Mouse (Mus musculus): ENCODE data around the gene Gm12216. TPM values are rescaled to one million over a fixed set of nuclear protein-coding genes. Genes with fewer than 3 reads are reported as not detected.
A peak's percentile ranks its signal among the peaks of the same experiment; 100 is the strongest.

The Gm12216 gene
- polyA plus RNA-seq, 1 experiment from 2014 or later: 2.0 TPM

DNA sequence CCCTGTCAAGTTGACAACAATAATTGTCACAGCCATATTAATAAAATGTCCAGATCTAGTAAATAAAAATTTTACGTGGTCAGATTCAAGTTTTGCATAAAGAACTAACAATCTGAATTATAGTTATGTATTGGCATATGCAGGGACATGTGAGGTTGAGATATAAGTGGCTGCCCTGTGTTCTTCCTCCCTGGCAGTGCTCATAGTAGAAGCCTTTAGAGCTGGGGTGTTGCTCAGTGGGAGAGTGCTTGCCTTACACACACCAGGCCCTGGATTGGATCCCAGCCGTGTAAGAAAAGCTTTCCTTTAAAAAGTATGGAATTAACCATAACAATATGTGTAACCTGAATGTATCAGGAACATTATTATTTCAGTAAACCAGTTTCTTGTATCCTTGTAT, 34.4 kb upstream of the Gm12216 start:
- H3K36me3 ChIP-seq (ENCODE audit: control insufficient read depth, insufficient read depth, low read length): no peaks in the 10 kb centered on the region
- no peak for ATAC-seq (ENCODE audit: insufficient read depth, low FRiP score)
- 48% methylated on average over 2 of the region's 2 CpGs for WGBS
- peak overlapping the region; percentile 66; the same call in 1 of the 2 replicates for H3K27ac ChIP-seq (ENCODE audit: low read length)
- no peak overlapping the region for H3K4me3 ChIP-seq (replicated peaks; ENCODE audit: low read length)
- H3K4me1 ChIP-seq (ENCODE audit: control insufficient read depth, insufficient read depth, low read length): peaks cover 25% of the 10 kb centered on the region
- no peaks in the 10 kb centered on the region for H3K9me3 ChIP-seq (replicated peaks; ENCODE audit: control insufficient read depth, low read length)
- H3K27me3 ChIP-seq (ENCODE audit: control insufficient read depth, insufficient read depth, low read length): no peaks in the 10 kb centered on the region
- H3K9ac ChIP-seq (ENCODE audit: low read length): no peak overlapping the region
- H3K4me2 ChIP-seq (ENCODE audit: low read depth, low read length): no peak overlapping the region

DNA sequence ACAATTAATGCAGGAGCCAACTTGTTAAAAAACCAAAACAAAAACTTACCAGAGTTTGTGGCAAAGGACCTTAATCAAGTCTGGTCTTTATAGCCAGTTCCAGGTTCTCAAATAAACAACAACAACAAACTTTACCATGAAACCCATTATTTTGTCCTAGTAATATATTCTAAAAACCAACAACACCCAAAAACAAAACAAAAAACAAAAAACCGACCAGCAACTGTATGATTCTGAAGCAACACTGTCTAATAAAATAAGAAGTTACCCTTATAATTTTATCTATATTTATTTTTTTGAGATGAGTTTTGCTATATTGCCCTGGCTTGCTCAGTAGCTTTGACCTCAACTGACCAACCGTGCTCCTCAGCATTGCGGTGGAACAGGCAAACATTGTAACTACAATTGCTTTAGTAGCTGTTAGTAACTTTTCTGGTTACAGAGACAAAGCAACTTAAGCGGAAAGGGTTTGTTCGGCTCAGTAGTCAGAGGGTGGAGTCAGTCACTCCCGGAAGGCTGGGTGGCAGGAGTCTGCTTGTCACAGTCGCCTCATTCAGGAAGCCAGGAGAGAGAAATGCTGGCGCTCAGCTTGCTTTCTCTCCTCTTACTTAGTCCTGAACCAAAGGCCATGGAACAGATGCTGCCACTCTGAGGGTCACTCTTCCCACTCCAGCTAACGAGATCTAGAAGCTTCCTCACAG, 33.8 kb upstream of the Gm12216 start:
- H3K4me2 ChIP-seq (ENCODE audit: low read depth, low read length): no peak overlapping the region
- H3K4me3 ChIP-seq (replicated peaks; ENCODE audit: low read length): no peak overlapping the region
- H3K36me3 ChIP-seq (ENCODE audit: control insufficient read depth, insufficient read depth, low read length): no peaks in the 10 kb centered on the region
- H3K27me3 ChIP-seq (ENCODE audit: control insufficient read depth, insufficient read depth, low read length): no peaks in the 10 kb centered on the region
- no peak for ATAC-seq (ENCODE audit: insufficient read depth, low FRiP score)
- peaks cover 27% of the 10 kb centered on the region for H3K4me1 ChIP-seq (ENCODE audit: control insufficient read depth, insufficient read depth, low read length)
- 46% methylated on average over 9 of the region's 9 CpGs for WGBS
- no peak overlapping the region for H3K9ac ChIP-seq (ENCODE audit: low read length)
- peak overlapping the region; percentile 66 for H3K27ac ChIP-seq (ENCODE audit: low read length)
- H3K9me3 ChIP-seq (replicated peaks; ENCODE audit: control insufficient read depth, low read length): no peaks in the 10 kb centered on the region

DNA sequence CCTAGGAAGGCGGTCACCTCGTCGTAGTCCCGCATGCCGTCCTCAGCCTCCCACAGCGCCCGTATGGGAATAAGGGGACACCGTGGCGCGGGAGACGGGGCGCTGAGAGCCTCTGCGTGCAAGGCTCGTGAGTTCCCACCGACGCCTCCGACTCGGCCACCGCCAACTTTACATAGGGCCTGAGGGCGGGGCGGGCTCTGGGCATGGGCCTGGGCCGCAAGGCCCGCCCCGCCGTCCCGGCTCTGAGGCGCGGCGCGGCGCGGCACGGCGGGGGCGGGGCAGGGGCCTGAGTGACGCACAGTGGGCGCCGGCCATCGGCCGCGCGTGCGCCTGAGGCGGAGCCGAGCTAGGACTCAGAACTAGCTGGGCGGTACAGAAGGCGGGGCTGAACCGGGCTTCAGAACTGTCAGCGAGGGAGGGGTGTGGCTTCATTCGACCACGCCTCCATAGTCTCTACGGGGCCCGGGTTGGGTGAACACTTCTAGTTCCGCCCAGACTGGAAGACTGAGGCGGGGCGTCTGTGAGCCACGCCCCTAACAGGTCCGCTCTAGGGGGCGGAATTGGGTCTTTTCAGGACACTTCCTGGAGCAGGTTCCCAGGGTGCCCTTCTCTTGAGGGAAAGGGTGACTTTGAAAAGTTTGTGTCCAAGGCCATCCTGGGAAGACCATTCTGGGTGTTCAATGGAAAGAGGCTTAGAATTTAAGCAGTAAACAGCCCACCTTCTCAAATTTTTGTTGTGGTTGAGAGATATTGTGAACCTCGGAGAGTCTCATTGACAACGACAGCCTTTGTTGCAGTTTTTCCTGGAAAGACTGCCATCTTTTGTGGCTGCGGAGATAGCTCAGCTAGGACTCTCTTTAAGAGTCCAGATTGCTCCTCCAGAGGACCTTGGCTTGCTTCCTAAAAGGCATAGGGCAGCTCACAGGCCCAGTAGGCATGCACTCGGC, 32.7 kb upstream of the Gm12216 start, which contains the start of gene Slc22a5:
Gene Slc22a5 (minus strand): TSS at position 156 of the 947 bp plus-strand sequence.
- Histone ChIP-seq H3K4me2 (ENCODE audit: low read depth, low read length) (peak within 1 kb of the TSS; percentile 88), H3K9me3 (replicated peaks; ENCODE audit: control insufficient read depth, low read length) (no peaks in the 10 kb centered on the region), H3K9ac (ENCODE audit: low read length) (peak within 1 kb of the TSS; percentile 80), H3K4me3 (replicated peaks; ENCODE audit: low read length) (peak within 1 kb of the TSS; percentile 69), H3K27ac (ENCODE audit: low read length) (peak within 1 kb of the TSS; percentile 74), H3K27me3 (ENCODE audit: control insufficient read depth, insufficient read depth, low read length) (no peaks in the 10 kb centered on the region), H3K36me3 (ENCODE audit: control insufficient read depth, insufficient read depth, low read length) (no peaks in the 10 kb centered on the region), H3K4me1 (ENCODE audit: control insufficient read depth, insufficient read depth, low read length) (peaks cover 27% of the 10 kb centered on the region)
- 3% methylated on average over 63 of the region's 63 CpGs for WGBS
- ATAC-seq (ENCODE audit: insufficient read depth, low FRiP score): peak; percentile 99

DNA sequence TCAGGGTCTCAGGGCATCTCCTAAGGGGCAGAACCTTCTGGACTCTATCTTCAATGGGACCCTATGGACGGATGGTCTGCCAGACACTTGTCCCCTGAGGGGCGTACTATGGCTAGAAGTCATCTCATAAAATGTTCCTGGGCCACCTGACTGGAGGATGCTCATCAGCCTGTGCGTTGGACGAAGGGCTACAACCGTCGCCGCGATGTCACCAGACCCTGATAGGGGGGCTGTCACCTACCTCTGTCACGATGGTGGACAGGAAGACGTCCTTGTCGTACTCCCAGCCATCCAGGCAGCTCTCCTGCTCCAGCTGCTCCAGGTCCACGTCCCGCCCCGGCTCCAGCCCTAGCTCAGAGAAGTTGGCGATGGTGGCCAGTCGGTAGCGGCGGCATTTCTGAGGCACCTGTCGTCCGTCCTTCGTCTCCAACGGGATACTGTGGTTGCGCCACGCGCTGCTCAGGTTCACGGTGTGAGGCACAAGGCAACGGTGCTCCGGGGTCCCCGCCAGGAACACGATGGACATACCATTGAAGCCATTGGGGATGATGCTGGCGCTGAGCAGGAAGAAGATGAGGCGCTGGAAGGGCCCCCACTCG, 31.9 kb upstream of the Gm12216 start:
- ATAC-seq (ENCODE audit: insufficient read depth, low FRiP score): peak; percentile 0; the same call in 1 of the 2 replicates

DNA sequence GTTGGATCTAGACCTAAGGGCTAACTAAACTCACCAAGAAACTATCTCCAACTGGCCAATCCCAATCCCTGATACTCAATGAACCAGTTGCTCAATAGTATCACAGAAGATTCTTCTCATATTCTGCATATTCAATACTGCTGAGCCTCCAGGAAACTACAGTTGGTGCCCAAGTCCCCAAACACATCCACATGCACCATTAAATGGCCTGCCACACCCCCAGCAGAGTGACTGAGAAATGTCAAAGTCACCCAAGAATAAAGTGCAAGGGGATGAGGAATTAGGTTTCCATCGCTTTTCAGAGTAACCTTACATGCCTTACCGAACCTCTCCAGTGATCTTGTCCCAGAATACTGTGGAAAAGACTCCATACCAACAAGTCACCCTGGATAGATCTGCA, 31.2 kb upstream of the Gm12216 start:
- H3K4me2 ChIP-seq (ENCODE audit: low read depth, low read length): peak overlapping the region; percentile 88
- no peak for ATAC-seq (ENCODE audit: insufficient read depth, low FRiP score)
- peak overlapping the region; percentile 69; the same call in 1 of the 2 replicates for H3K4me3 ChIP-seq (replicated peaks; ENCODE audit: low read length)
- H3K27ac ChIP-seq (ENCODE audit: low read length): no peak overlapping the region
- 81% methylated on average over 2 of the region's 2 CpGs for WGBS
- H3K9ac ChIP-seq (ENCODE audit: low read length): peak overlapping the region; percentile 80; the same call in 1 of the 2 replicates
- H3K36me3 ChIP-seq (ENCODE audit: control insufficient read depth, insufficient read depth, low read length): 0 out of 2 replicates have a peak, but pooled peaks cover 2% of the 10 kb centered on the region
- H3K27me3 ChIP-seq (ENCODE audit: control insufficient read depth, insufficient read depth, low read length): no peaks in the 10 kb centered on the region
- H3K9me3 ChIP-seq (replicated peaks; ENCODE audit: control insufficient read depth, low read length): no peaks in the 10 kb centered on the region
- peaks cover 27% of the 10 kb centered on the region for H3K4me1 ChIP-seq (ENCODE audit: control insufficient read depth, insufficient read depth, low read length)

More for the DNA sequence above, 31.9 kb upstream of the Gm12216 start:
- peak overlapping the region; percentile 88 for H3K4me2 ChIP-seq (ENCODE audit: low read depth, low read length)
- peak overlapping the region; percentile 74 for H3K27ac ChIP-seq (ENCODE audit: low read length)
- H3K9me3 ChIP-seq (replicated peaks; ENCODE audit: control insufficient read depth, low read length): no peaks in the 10 kb centered on the region
- no peaks in the 10 kb centered on the region for H3K27me3 ChIP-seq (ENCODE audit: control insufficient read depth, insufficient read depth, low read length)
- 0 out of 2 replicates have a peak, but pooled peaks cover 2% of the 10 kb centered on the region for H3K36me3 ChIP-seq (ENCODE audit: control insufficient read depth, insufficient read depth, low read length)
- WGBS: 3% methylated on average over 33 of the region's 33 CpGs
- peaks cover 27% of the 10 kb centered on the region for H3K4me1 ChIP-seq (ENCODE audit: control insufficient read depth, insufficient read depth, low read length)
- H3K9ac ChIP-seq (ENCODE audit: low read length): peak overlapping the region; percentile 80
- H3K4me3 ChIP-seq (replicated peaks; ENCODE audit: low read length): peak overlapping the region; percentile 69

DNA sequence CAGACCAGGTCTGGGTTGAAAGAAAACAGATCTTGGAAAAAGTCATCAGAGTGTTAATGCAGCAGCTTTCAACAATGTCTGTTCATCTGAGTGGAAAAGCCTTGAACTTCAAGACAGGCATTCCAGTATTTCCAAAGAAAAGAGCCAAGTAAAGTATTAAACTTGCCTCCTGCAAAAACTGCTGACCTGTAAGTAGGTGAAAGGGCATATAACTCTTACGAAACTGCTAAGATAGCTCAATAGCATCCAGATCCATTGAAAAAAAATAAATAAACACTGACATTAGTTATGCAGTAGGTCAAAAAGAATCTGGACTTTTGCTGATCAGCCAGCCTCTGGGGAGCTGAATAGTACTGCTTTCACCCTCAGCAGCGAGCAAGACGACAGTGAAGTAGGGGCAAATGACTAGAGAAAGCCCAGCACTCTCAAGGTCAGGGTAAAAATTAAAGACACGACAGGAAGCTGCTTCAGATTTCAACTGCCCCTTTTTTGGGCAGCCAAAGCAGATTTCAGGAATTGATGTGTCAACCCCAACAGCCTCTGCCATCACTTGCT, 30.1 kb upstream of the Gm12216 start:
- 33% methylated on average over 4 of the region's 4 CpGs for WGBS

DNA sequence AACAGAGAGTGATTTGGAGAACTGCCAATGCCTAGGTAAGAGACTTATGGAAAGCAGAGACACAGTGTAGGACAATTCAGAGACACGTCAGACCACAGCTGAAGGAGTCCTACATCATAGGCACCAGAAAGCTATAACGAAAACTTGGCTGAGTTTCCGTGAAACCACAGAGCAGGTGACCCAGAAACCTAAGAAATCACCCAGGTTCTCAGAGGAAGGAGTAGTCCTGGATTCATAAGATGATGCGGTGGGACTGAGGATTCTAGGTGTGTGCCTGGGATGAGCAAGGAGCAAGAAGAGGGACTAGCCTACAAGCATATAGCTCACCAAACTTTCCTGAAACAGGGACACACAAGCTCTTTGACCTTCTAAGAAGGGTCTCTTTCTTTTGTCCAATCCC, 29.2 kb upstream of the Gm12216 start:
- Histone ChIP-seq H3K27ac (ENCODE audit: low read length) (no peak overlapping the region), H3K4me3 (replicated peaks; ENCODE audit: low read length) (no peak overlapping the region), H3K27me3 (ENCODE audit: control insufficient read depth, insufficient read depth, low read length) (no peaks in the 10 kb centered on the region), H3K9ac (ENCODE audit: low read length) (no peak overlapping the region), H3K36me3 (ENCODE audit: control insufficient read depth, insufficient read depth, low read length) (0 out of 2 replicates have a peak, but pooled peaks cover 2% of the 10 kb centered on the region), H3K4me1 (ENCODE audit: control insufficient read depth, insufficient read depth, low read length) (peaks cover 27% of the 10 kb centered on the region), H3K9me3 (replicated peaks; ENCODE audit: control insufficient read depth, low read length) (no peaks in the 10 kb centered on the region), H3K4me2 (ENCODE audit: low read depth, low read length) (no peak overlapping the region)
- 73% methylated on average over 4 of the region's 4 CpGs for WGBS
- ATAC-seq (ENCODE audit: insufficient read depth, low FRiP score): no peak

More for the DNA sequence above, 30.1 kb upstream of the Gm12216 start:
- Histone ChIP-seq H3K4me3 (replicated peaks; ENCODE audit: low read length) (no peak overlapping the region), H3K27me3 (ENCODE audit: control insufficient read depth, insufficient read depth, low read length) (no peaks in the 10 kb centered on the region), H3K9ac (ENCODE audit: low read length) (no peak overlapping the region; the same call in 1 of the 2 replicates), H3K27ac (ENCODE audit: low read length) (no peak overlapping the region), H3K36me3 (ENCODE audit: control insufficient read depth, insufficient read depth, low read length) (0 out of 2 replicates have a peak, but pooled peaks cover 2% of the 10 kb centered on the region), H3K4me2 (ENCODE audit: low read depth, low read length) (peak overlapping the region; percentile 24; the same call in 1 of the 2 replicates), H3K9me3 (replicated peaks; ENCODE audit: control insufficient read depth, low read length) (no peaks in the 10 kb centered on the region), H3K4me1 (ENCODE audit: control insufficient read depth, insufficient read depth, low read length) (peaks cover 27% of the 10 kb centered on the region)
- ATAC-seq (ENCODE audit: insufficient read depth, low FRiP score): no peak

DNA sequence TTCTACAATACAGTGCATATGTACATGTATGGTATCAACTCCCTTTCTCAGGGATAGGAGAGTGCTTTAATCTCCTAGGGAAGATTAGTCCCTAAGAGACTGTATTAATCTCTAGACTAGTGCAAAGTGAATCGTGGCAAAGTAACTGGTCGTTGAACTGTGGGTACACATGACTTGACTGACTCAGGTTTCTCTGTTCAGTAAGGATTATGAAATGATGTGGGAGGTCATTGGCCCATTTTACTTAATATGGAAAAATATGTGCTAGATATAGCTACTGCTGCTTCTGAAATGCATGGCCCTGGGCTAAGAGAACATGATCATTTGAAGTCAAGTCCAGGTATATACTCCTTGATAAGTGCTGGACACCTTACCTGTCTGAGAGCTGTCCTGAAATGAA, 24.2 kb upstream of the Gm12216 start:
- Histone ChIP-seq H3K27ac (ENCODE audit: low read length) (no peak overlapping the region), H3K36me3 (ENCODE audit: control insufficient read depth, insufficient read depth, low read length) (0 out of 2 replicates have a peak, but pooled peaks cover 2% of the 10 kb centered on the region), H3K9me3 (replicated peaks; ENCODE audit: control insufficient read depth, low read length) (no peaks in the 10 kb centered on the region), H3K4me3 (replicated peaks; ENCODE audit: low read length) (no peak overlapping the region), H3K4me1 (ENCODE audit: control insufficient read depth, insufficient read depth, low read length) (0 out of 2 replicates have a peak, but pooled peaks cover under 1% of the 10 kb centered on the region), H3K9ac (ENCODE audit: low read length) (no peak overlapping the region), H3K27me3 (ENCODE audit: control insufficient read depth, insufficient read depth, low read length) (no peaks in the 10 kb centered on the region), H3K4me2 (ENCODE audit: low read depth, low read length) (no peak overlapping the region)
- 91% methylated on average over 2 of the region's 2 CpGs for WGBS
- ATAC-seq (ENCODE audit: insufficient read depth, low FRiP score): no peak
